Mouse (Mus musculus) inflammation-experienced regulatory T-cells, adult 6 months (primary cell): Measurements from ENCODE around the gene Rassf4. TPM values are rescaled to one million over a fixed set of nuclear protein-coding genes. Genes with fewer than 3 reads are reported as not detected.
A peak's percentile ranks its signal among the peaks of the same experiment; 100 is the strongest.
"Not testable (repeated sequence)": the region's sequence is repeated elsewhere in the genome, so short reads cannot be mapped to it uniquely, and the experiment has no call there.

Experiments
- ATAC-seq: one replicate; pipeline ENCODE4 v1.8.0; 2017
- polyA plus RNA-seq, 3 experiments: library from polyadenylated mRNA; unstranded; fragments of 100-300 nt; shearing (Covaris generic); gene quantifications; one replicate each; pipeline ENCODE4 v1.2.1; 2017

Rassf4 gene
- polyA plus RNA-seq, 3 experiments from 2014 or later: 1.6 to 3.9 (median 1.9) TPM

GRCm38 (mm10) chr6:116635251-116636180 is 38.2 kb downstream of the Rassf4 start:
- no peak for ATAC-seq

- no peak for ATAC-seq
These were observed 39.7 kb downstream of the Rassf4 start for GRCm38 (mm10) chr6:116633741-116634695.

- ATAC-seq: no peak
These were observed 41.6 kb downstream of the Rassf4 start for GRCm38 (mm10) chr6:116632129-116632528.

DNA sequence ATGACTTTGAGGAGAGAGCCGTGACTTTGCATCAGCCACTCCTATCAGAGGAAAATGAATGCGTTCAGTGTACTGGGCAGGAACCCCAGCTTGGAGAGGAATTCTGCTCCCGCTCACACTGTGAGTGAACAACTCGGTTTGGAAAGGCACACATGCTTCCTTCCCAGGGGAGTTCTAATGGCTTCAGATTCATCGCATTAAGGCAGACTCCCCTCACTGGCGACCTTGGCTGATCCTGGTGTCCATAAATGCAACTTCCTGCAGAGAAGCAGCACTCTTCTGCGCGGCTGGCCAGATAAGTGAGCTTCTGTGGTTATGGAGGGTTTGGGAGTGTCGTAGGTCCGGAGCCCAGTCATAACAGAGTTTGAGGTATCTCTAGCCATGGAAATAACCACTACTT is 44.0 kb downstream of the Rassf4 start:
- no peak for ATAC-seq

DNA sequence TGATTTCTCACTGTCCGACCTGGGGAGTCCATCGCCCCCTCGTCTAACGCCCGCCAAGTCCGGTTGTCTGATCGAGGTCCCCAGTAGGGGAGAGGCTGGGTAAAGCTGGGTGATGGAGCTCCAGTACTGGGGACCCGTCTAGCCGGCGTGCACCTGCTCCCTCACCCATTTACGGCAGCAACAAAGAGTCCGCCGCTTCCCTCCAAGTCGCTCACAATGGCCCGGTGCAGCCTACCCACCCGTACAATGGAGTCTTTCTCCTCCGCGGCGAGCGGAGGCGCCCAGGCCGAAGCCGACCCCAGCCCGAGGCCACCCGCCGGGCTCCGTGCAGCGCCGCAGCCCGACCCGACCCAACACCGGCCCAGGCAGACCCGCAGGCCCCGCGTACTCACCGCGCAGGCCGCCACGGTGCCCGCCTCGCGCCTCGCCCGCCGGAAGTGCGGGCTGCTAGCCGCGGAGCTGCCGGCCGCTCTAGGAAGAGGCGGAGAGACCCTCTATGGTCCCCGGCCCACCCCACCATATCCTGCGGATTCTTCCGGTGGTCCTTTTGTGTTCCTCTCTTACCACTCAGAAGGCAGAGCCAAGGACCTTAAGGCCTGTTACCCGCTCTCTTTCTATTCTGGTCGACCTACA is 45.1 kb downstream of the Rassf4 start, which contains the start of gene Zfp422:
Gene Zfp422, minus strand, starts transcription at position 461 of the 633 bp plus-strand sequence.
- ATAC-seq: peak; percentile 70

DNA sequence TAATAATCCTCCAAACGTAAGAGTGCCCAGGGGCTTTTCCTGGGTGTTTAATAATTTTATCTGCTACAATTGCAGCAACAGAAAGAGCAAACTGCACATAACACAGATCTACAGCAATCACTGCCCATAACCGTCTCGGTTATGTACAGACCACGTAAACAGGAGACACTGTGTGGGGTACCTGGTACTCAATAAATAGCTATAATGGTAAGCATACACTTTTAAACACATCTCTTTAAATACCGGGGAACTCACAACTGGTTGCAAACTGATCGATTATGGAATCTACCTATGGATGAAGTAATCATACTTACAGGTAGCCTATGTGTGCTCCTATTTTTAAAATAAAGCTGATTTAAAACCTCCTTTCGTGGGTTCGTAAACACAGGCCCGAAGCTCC is 45.7 kb downstream of the Rassf4 start:
- no peak for ATAC-seq

- ATAC-seq: not testable (repeated sequence)
These were observed 47.3 kb downstream of the Rassf4 start for GRCm38 (mm10) chr6:116626417-116626816.

DNA sequence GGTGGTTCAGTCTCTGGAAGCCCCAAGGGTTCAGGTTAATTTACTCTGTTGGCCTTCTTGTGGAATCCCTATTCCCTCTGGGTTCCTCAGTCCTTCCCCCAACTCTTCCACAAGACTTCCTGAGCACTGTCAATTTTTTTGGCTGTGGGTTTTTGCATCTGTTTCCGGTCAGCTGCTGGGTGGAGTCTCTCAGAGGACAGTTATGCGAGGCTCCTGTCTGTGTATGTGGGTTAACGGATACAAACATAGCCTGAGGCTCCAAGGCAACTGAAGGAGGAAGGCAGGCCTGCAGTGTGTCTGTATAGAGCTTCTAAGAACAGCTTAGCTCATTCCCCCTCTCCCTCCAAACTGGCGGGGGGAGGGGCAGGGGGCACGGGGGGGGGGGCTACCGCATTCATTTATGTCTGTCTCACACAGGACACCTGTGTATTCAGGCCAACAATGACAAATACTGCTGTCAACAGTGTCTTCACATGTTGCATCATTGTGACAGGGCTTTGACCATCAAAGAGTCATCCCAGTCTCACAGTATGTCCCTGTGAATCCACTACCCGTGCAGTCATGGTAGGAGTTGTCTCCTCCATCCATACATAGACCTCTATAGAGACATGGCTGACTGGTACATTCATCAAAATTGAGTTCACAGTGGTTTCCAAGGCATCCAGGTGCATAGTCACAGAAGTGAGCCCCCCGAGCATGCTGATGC is 52.3 kb downstream of the Rassf4 start:
- no peak for ATAC-seq

- no peak for ATAC-seq
These were observed 55.7 kb downstream of the Rassf4 start for GRCm38 (mm10) chr6:116618073-116618472.

GRCm38 (mm10) chr6:116615719-116616118 is 58.0 kb downstream of the Rassf4 start:
- ATAC-seq: no peak

GRCm38 (mm10) chr6:116607230-116607629 is 66.5 kb downstream of the Rassf4 start:
- no peak for ATAC-seq

- ATAC-seq: not testable (repeated sequence)
These were observed 72.8 kb downstream of the Rassf4 start for GRCm38 (mm10) chr6:116600969-116601368.

- no peak for ATAC-seq
These were observed 89.7 kb downstream of the Rassf4 start, which contains the start of gene Olfr215 for GRCm38 (mm10) chr6:116584095-116584494. Gene Olfr215 (minus strand): TSS chr6:116584195.

Other genes with a start within 250 kb of the Rassf4 start
- gene Alox5, start 212.8 kb downstream of the Rassf4 start, polyA plus RNA-seq: not detected
- not detected for gene Olfr211, start 184.9 kb downstream of the Rassf4 start, polyA plus RNA-seq
- gene Olfr212, start 167.4 kb downstream of the Rassf4 start, polyA plus RNA-seq: not detected
- not detected for gene Olfr213, start 135.5 kb downstream of the Rassf4 start, polyA plus RNA-seq
- under 1 TPM in 1 of 3 experiments, not detected in 2; 0.26 TPM for gene Gm5580, start 122.8 kb downstream of the Rassf4 start, polyA plus RNA-seq
- gene Olfr214, start 119.7 kb downstream of the Rassf4 start, polyA plus RNA-seq: not detected
- gene Olfr215, start 89.8 kb downstream of the Rassf4 start, polyA plus RNA-seq: not detected
- 10 to 100 TPM; 32.2 to 36.2 (median 33.5) TPM for gene Zfp422, start 45.0 kb downstream of the Rassf4 start, polyA plus RNA-seq
- not detected for gene Depp1, start 23.3 kb downstream of the Rassf4 start, polyA plus RNA-seq
- under 1 TPM in 2 of 3 experiments, not detected in 1; 0.03 TPM for gene Tmem72, start 43.0 kb upstream of the Rassf4 start, polyA plus RNA-seq